Mouse (Mus musculus): Measurements from ENCODE around the gene Ctnnd1. TPM values are rescaled to one million over a fixed set of nuclear protein-coding genes. Genes with fewer than 3 reads are reported as not detected.

The Ctnnd1 gene
- 27.1 and 27.8 TPM in 2 replicates for polyA plus RNA-seq (2014; fragmentation: Nextera tagmentation; extraction: Ambion mirVana)

DNA sequence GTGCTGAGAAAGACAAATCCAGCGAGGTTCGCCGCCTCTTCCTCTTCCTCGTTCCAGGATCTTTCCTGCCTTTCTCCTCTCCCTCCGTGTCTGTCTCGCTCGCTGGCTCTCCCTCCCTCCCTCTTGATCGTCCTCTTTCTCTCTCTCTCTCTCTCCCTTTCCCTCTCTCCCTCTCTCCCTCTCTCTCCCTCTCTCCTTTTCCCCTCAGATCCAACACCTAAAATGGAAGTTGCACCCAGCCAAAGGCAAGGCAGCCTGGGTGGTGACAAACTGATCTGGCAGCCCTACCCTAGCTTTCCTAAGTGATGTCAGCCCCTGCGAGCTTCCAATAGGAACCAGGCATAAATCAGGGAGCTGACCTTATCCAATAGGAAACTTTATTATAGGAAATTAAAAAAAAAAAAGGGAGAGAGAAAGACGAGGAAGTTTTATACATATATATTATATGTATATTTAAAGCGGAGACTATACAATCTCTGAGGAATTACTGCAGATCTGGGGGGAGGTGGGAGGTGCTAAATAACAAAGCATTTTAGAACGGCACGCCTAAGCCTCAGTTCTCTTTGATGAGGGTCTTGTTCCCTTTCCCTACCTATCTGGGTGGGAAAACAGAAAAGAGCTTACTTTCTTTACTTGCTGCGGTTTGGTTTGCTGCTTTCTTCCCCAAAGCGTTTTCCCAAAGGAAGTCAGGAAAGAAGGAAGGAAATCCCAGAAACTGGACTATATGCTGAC, at the start of gene Ctnnd1:
Gene Ctnnd1, minus strand, starts transcription at position 302 of the 732 bp plus-strand sequence.
- no peaks in the 10 kb centered on the region for H3K27me3 ChIP-seq (replicated peaks; ENCODE audit: control insufficient read depth, insufficient read depth, low read length)
- ATAC-seq (peak; percentile 99), DNase-seq (ENCODE audit: low spot score) (peak; percentile 97)
- H3K36me3 ChIP-seq (ENCODE audit: control insufficient read depth, insufficient read depth, low read length): no peaks in the 10 kb centered on the region
- peak within 1 kb of the TSS; percentile 84 for H3K4me2 ChIP-seq (ENCODE audit: low read length)
- H3K9ac ChIP-seq (ENCODE audit: low read length): peak within 1 kb of the TSS; percentile 74
- peak within 1 kb of the TSS; percentile 91 for H3K27ac ChIP-seq (ENCODE audit: low read depth, low read length)
- H3K4me3 ChIP-seq (ENCODE audit: low read depth, low read length): peak within 1 kb of the TSS; percentile 49
- under 1% methylated on average over 15 of the region's 15 CpGs for WGBS
- H3K4me1 ChIP-seq (ENCODE audit: control insufficient read depth, insufficient read depth, low read length): peaks cover 2% of the 10 kb centered on the region; the same call in 1 of the 2 replicates
- no peaks in the 10 kb centered on the region for H3K9me3 ChIP-seq (replicated peaks; ENCODE audit: control insufficient read depth, low read length)

DNA sequence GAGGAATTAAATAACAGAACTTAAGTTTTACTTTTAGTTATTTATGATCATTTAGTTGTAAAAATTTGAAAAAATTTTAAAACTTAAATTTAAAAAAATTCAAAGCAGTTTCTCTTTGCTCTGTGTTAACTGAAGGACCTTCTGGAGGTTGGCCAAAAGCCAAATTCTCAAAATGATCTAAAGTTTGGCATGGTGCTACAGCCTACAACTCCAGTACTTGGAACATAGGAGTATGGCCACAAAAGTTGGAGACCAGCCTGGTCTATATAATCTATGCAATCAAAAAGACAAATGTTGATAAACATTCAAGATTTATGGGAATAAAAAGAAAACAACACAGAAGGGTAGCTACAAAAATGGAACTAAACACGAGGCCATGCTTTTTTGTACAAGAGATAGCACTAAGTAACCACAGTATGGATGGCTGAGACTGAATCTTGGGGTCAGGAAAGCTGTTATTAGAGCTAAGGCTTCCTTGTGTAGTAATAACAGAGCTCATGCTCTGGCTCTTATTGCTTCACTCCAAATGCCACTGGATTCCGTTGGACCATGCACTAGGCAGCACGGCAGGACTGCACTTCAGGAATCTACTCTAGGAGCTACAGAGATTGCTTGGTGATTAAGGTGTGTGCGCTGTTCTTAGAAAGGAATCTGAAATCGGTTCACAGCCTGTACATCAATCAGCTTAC, 44.6 kb upstream of the Ctnnd1 start:
- Histone ChIP-seq H3K9me3 (replicated peaks; ENCODE audit: control insufficient read depth, low read length) (no peaks in the 10 kb centered on the region), H3K4me2 (ENCODE audit: low read length) (no peak overlapping the region), H3K36me3 (ENCODE audit: control insufficient read depth, insufficient read depth, low read length) (peaks cover 72% of the 10 kb centered on the region), H3K4me1 (ENCODE audit: control insufficient read depth, insufficient read depth, low read length) (no peaks in the 10 kb centered on the region), H3K9ac (ENCODE audit: low read length) (no peak overlapping the region), H3K27ac (ENCODE audit: low read depth, low read length) (no peak overlapping the region), H3K4me3 (ENCODE audit: low read depth, low read length) (no peak overlapping the region), H3K27me3 (replicated peaks; ENCODE audit: control insufficient read depth, insufficient read depth, low read length) (no peaks in the 10 kb centered on the region)
- 91% methylated on average over 5 of the region's 5 CpGs for WGBS
- DNase-seq (ENCODE audit: low spot score) (no peak), ATAC-seq (no peak)

DNA sequence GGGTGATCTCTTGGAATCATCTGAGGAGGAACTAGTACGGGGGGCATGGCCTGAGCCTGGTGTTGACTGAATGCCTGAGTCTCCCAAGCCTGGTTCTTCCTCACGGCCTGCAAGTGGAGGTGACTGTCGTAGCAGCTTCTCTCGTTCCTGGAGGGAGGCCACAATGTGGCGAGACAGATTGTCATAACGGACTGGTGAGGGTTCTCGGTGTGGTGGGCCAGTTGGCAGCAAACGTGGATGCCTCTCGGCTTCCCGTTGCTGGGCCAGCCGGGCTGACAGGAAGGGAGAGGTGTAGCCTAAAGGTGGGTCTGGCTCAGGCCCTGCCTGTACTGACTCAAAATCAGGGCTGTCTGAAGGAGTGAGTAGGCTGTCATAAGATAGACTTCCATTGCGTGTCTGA, 39.5 kb upstream of the Ctnnd1 start:
- WGBS: 87% methylated on average over 12 of the region's 12 CpGs
- Histone ChIP-seq H3K4me2 (ENCODE audit: low read length) (no peak overlapping the region), H3K9me3 (replicated peaks; ENCODE audit: control insufficient read depth, low read length) (no peaks in the 10 kb centered on the region), H3K9ac (ENCODE audit: low read length) (no peak overlapping the region), H3K36me3 (ENCODE audit: control insufficient read depth, insufficient read depth, low read length) (peaks cover 92% of the 10 kb centered on the region), H3K27ac (ENCODE audit: low read depth, low read length) (no peak overlapping the region), H3K27me3 (replicated peaks; ENCODE audit: control insufficient read depth, insufficient read depth, low read length) (no peaks in the 10 kb centered on the region), H3K4me1 (ENCODE audit: control insufficient read depth, insufficient read depth, low read length) (no peaks in the 10 kb centered on the region), H3K4me3 (ENCODE audit: low read depth, low read length) (no peak overlapping the region)
- no peak for DNase-seq (ENCODE audit: low spot score)
- no peak for ATAC-seq

DNA sequence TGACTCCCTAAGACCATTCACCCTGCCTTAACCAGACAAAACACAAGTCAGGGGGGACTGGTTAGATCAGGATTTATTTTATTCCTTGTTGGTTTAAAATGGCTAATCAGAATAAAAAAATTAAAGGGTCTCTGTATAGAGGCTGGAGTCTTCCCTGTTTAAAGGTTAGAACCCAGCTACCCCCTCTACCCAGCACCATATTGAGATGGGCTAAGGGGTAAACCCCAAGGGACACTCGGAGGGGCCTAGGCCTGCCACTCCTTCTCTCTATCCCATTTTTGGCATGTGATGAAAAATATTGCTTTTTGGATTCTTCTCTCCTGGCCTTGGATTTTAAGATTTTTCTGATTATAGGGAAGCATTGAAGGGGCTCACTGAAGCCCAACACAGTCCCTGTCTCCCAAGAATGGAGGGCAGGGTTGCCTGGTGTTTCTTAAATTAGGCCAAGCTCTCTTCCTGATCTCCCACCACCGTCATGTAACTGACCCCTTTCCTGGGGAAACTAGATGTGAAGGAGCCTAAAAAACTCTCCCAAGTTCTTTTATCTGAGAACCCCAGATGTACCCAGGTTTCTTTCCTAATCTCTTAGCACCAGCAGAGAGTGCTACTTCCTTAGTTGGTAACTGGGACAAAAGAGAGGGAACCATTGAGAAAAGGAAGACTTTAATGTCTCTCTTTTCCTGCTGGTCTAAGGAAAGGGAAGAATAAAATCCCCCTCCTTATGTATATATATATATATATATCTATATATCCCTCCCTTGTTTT, 37.7 kb upstream of the Ctnnd1 start:
- no peak for ATAC-seq
- Histone ChIP-seq H3K9me3 (replicated peaks; ENCODE audit: control insufficient read depth, low read length) (no peaks in the 10 kb centered on the region), H3K36me3 (ENCODE audit: control insufficient read depth, insufficient read depth, low read length) (peaks cover 86% of the 10 kb centered on the region), H3K27me3 (replicated peaks; ENCODE audit: control insufficient read depth, insufficient read depth, low read length) (no peaks in the 10 kb centered on the region), H3K4me1 (ENCODE audit: control insufficient read depth, insufficient read depth, low read length) (no peaks in the 10 kb centered on the region), H3K9ac (ENCODE audit: low read length) (no peak overlapping the region), H3K27ac (ENCODE audit: low read depth, low read length) (no peak overlapping the region), H3K4me3 (ENCODE audit: low read depth, low read length) (no peak overlapping the region), H3K4me2 (ENCODE audit: low read length) (no peak overlapping the region)
- DNase-seq (ENCODE audit: low spot score): no peak
- 92% methylated on average over 2 of the region's 2 CpGs for WGBS

DNA sequence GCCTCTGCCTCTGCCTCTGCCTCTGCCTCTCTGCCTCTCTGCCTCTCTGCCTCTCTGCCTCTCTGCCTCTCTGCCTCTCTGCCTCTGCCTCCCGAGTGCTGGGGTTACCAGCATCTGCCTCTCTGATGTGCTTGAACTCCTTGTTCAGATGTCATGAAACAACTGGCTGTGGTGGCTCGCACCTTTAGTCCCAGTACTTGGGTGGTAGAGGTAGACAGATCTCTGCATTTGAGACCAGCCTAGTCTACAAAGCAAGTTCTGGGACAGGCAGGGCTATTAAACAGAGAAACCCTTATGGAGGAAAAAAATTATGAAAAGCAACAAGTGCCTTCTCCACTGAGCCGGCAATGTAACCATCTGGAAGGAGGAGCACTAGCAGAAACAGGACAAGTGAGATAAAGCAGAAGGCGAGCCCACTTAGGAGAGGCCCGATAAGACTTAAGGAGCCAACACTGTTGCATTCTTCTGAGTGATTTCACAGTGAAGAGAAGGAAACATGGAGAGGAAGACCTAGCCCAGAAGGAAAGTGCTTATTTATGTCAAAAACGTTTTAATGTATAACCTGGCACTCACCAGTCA, 32.1 kb upstream of the Ctnnd1 start:
- H3K27ac ChIP-seq (ENCODE audit: low read depth, low read length): no peak overlapping the region
- H3K27me3 ChIP-seq (replicated peaks; ENCODE audit: control insufficient read depth, insufficient read depth, low read length): no peaks in the 10 kb centered on the region
- 92% methylated on average over 6 of the region's 6 CpGs for WGBS
- ATAC-seq (no peak), DNase-seq (ENCODE audit: low spot score) (no peak)
- peaks cover 7% of the 10 kb centered on the region; the same call in 1 of the 2 replicates for H3K4me1 ChIP-seq (ENCODE audit: control insufficient read depth, insufficient read depth, low read length)
- no peak overlapping the region for H3K4me3 ChIP-seq (ENCODE audit: low read depth, low read length)
- H3K9me3 ChIP-seq (replicated peaks; ENCODE audit: control insufficient read depth, low read length): no peaks in the 10 kb centered on the region
- H3K36me3 ChIP-seq (ENCODE audit: control insufficient read depth, insufficient read depth, low read length): peaks cover 42% of the 10 kb centered on the region
- no peak overlapping the region for H3K9ac ChIP-seq (ENCODE audit: low read length)
- H3K4me2 ChIP-seq (ENCODE audit: low read length): no peak overlapping the region

DNA sequence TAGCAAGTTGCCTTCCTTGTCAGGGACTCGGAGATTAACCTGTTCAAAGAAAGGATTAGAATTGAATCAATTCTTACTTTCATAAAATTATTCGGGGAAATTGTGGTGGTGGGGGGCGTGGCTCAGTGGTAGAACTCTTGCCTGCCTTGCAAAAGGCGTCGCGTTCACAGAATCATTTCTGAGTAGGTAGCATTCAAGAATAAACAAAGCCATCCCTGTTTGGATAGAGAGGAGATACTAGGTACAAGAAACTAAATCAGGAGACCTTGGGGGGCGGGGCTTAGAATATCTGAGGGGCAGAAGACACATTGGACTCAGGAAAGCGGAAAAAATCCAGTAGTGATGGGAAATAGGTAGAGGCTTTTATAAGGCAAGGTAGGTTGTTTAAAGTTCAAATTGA, 28.5 kb upstream of the Ctnnd1 start, which contains the start of gene Tmx2:
Gene Tmx2, minus strand, starts transcription at position 125 of the 400 bp plus-strand sequence.
- peaks cover 28% of the 10 kb centered on the region for H3K36me3 ChIP-seq (ENCODE audit: control insufficient read depth, insufficient read depth, low read length)
- peak within 1 kb of the TSS; percentile 79 for H3K4me3 ChIP-seq (ENCODE audit: low read depth, low read length)
- ATAC-seq (no peak), DNase-seq (ENCODE audit: low spot score) (no peak)
- H3K27me3 ChIP-seq (replicated peaks; ENCODE audit: control insufficient read depth, insufficient read depth, low read length): no peaks in the 10 kb centered on the region
- peak within 1 kb of the TSS; percentile 45; the same call in 1 of the 2 replicates for H3K27ac ChIP-seq (ENCODE audit: low read depth, low read length)
- H3K9ac ChIP-seq (ENCODE audit: low read length): peak within 1 kb of the TSS; percentile 84
- WGBS: 16% methylated on average over 8 of the region's 8 CpGs
- peaks cover 14% of the 10 kb centered on the region; the same call in 1 of the 2 replicates for H3K4me1 ChIP-seq (ENCODE audit: control insufficient read depth, insufficient read depth, low read length)
- H3K9me3 ChIP-seq (replicated peaks; ENCODE audit: control insufficient read depth, low read length): no peaks in the 10 kb centered on the region
- peak within 1 kb of the TSS; percentile 65 for H3K4me2 ChIP-seq (ENCODE audit: low read length)

DNA sequence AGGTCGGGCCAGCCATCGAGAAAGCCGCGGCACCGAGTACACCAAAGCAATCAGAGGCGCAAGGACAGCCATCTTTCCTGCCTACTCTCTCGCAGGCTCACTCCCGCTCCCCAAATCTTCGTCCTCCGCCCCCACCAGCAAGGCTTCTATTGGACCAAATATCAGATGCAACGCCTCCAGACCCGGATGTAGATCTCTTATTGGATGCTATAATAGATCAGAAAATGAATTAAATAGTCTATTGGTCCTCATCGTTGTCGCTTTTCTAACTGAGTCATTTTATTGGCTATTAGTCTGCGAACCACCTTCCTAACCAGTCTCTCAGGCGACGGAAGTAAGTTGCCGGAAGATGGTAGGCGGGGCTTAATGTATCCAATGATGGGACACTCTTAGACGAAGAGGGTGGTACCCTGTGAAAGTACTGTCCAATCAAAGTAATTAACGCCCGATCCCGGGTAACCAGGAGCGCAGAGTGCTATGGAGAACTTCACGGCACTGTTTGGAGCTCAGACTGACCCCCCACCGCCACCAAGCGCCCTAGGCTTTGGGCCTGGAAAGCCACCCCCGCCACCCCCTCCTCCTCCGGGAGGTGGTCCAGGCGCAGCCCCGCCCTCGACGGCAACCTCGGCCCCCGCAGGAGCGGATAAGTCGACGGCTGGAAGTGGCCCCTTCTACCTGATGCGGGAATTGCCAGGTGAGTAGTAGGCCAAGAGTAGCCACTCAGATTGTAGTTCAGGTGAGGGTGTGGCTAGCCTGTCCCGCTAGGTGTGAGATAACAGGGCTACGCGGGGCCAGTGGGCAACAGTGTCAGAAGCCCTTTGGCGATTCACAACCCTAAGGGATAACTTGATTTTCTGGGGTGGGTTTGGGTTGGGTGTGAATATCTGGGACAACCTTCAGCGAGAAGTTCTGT, 27.7 kb upstream of the Ctnnd1 start, which contains the start of the genes Gm28635 and Med19:
Gene Gm28635, minus strand, starts transcription at position 74 of the 913 bp plus-strand sequence.
Gene Med19, plus strand, starts transcription at position 435 of the 913 bp plus-strand sequence.
- Histone ChIP-seq H3K9me3 (replicated peaks; ENCODE audit: control insufficient read depth, low read length) (no peaks in the 10 kb centered on the region), H3K36me3 (ENCODE audit: control insufficient read depth, insufficient read depth, low read length) (peaks cover 33% of the 10 kb centered on the region), H3K27me3 (replicated peaks; ENCODE audit: control insufficient read depth, insufficient read depth, low read length) (no peaks in the 10 kb centered on the region), H3K4me1 (ENCODE audit: control insufficient read depth, insufficient read depth, low read length) (peaks cover 14% of the 10 kb centered on the region; the same call in 1 of the 2 replicates), H3K4me2 (ENCODE audit: low read length) (peak within 1 kb of the TSS; percentile 65), H3K9ac (ENCODE audit: low read length) (peak within 1 kb of the TSS; percentile 84), H3K27ac (ENCODE audit: low read depth, low read length) (peak within 1 kb of the TSS; percentile 61; the same call in 1 of the 2 replicates), H3K4me3 (ENCODE audit: low read depth, low read length) (peak within 1 kb of the TSS; percentile 79)
- ATAC-seq (peak; percentile 100), DNase-seq (ENCODE audit: low spot score) (peak; percentile 100)
- under 1% methylated on average over 44 of the region's 44 CpGs for WGBS

Measured in forebrain, embryonic 14.5 days (tissue).